Mouse (Mus musculus): ENCODE results near the gene Magea3. TPM values are rescaled to one million over a fixed set of nuclear protein-coding genes. Genes with fewer than 3 reads are reported as not detected.
"Not testable (repeated sequence)": the region's sequence is repeated elsewhere in the genome, so short reads cannot be mapped to it uniquely, and the experiment has no call there.

The Magea3 gene
- total RNA-seq (2021) = not detected
- long read RNA-seq, experiment 1 = 0 reads
- long read RNA-seq, experiment 2 = 0 reads

DNA sequence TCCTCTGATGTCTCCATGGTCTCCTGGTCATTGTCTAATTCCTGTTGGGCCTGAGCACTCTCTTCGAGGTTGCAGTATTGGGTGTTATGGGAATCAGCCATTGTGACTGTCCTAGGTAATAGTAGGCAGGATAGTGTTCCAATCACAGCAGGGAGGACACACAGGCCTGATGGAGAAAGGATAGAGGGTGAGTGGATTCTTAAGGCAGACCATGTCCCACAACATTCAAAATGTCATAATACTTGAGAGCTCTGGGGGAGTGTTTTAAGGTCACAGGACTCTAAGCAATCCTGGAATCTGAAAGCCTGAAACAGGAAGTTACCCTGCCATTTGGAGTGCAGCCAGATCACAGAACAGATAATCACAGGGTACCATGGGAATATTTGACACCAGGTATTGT, at the start of gene Magea3:
Gene Magea3, minus strand, starts transcription at position 101 of the 400 bp plus-strand sequence.
- not testable (repeated sequence) for DNase-seq

DNA sequence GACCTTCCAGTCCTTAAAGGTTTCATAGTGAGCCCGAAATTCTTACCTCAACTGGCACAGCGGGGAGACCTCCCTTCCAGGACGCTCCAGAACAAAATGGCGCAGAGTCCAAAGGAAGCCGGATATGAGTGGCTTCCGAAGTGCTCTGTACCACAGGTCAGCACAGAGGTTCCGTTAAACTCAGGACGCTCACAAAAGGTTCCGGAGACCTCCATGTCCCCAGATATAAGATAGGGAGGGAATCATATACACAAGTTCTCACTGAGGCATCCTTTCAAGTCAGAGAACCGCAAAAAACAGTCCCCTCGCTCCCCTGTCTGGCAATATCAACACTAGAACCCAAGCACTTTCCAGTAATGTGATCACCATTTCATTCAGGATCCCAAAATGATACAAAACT, 46.4 kb upstream of the Magea3 start, which contains the start of gene Magea8:
Gene Magea8, minus strand, starts transcription at position 101 of the 400 bp plus-strand sequence.
- DNase-seq = not testable (repeated sequence)

DNA sequence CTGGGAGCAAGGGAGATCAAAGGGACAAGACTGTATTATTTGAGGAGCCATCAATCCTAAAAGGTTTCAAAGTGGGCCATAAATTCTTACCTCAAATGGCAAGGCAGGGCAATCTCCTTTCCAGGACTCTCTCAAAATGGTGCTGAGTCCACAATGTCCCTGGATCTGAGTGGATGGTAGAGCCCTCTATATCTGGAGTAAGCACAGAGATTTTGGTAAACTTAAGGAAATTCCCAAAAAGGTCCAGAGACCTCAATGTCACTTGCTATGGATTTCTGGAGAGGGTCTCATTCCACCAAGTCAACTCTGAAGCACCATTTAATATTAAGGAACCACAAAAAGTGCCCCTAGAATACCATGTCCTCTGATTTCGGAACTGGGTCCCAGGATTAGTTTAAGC, 13.4 kb downstream of the Magea3 start, which contains the start of gene Magea6:
Gene Magea6, minus strand, starts transcription at position 101 of the 400 bp plus-strand sequence.
- DNase-seq = not testable (repeated sequence)

Other genes starting within 250 kb of the Magea3 start
- gene Cldn34b1, start 59.2 kb downstream of the Magea3 start, total RNA-seq (2021) = not detected
- gene Magea6, start 13.5 kb downstream of the Magea3 start, total RNA-seq (2021) = not detected
- gene Magea8, start 46.3 kb upstream of the Magea3 start, total RNA-seq (2021) = not detected
- not detected for gene Magea5, start 113.6 kb upstream of the Magea3 start, total RNA-seq (2021)
- not detected for gene Magea1, start 140.3 kb upstream of the Magea3 start, total RNA-seq (2021)
- not detected for gene Magea2, start 144.2 kb upstream of the Magea3 start, total RNA-seq (2021)
- gene Cldn34b2, start 178.9 kb upstream of the Magea3 start, total RNA-seq (2021) = not detected

Measured in adrenal gland, postnatal 36 days (tissue).